Mouse (Mus musculus): Measurements from ENCODE around the gene Necab2. TPM values are rescaled to one million over a fixed set of nuclear protein-coding genes. Genes with fewer than 3 reads are reported as not detected.

Necab2 gene
- total RNA-seq (2021), result 10 to 100 TPM; 42.8 to 60.9 TPM
- long read RNA-seq, experiment 1, transcript Necab2-201 (13 exons, 1,976 nt), result major isoform, 94 of 152 reads
- long read RNA-seq, experiment 1, partial matches to known transcripts, result 45 of 152 reads
- long read RNA-seq, experiment 1, other reads (novel, unspliced or antisense), result 13 of 152 reads
- long read RNA-seq, experiment 2, transcript Necab2-201 (13 exons, 1,976 nt), result major isoform, 93 of 166 reads
- long read RNA-seq, experiment 2, partial matches to known transcripts, result 60 of 166 reads
- long read RNA-seq, experiment 2, other reads (novel, unspliced or antisense), result 13 of 166 reads

GRCm38 (mm10) chr8:119446211-119446989 is at the start of gene Necab2:
Gene Necab2 (plus strand): TSS chr8:119446719.
- intact Hi-C loops (cut with DNase I), result loop anchor here (1.0 to 10.0 kb wide), 5 partner anchors 50 to 328 kb away; partner anchors contain the start of genes Taf1c and Tldc1
- peak; percentile 93 for DNase-seq (ENCODE audit: low spot score in 2 of 2)

GRCm38 (mm10) chr8:119398558-119398957 is 48.0 kb upstream of the Necab2 start:
- intact Hi-C loops (cut with DNase I), result no loop called here
- DNase-seq (ENCODE audit: low spot score in 2 of 2), result no peak

GRCm38 (mm10) chr8:119399255-119399654 is 47.3 kb upstream of the Necab2 start:
- intact Hi-C loops (cut with DNase I), result no loop called here
- DNase-seq (ENCODE audit: low spot score in 2 of 2), result no peak

- DNase-seq (ENCODE audit: low spot score in 2 of 2), result no peak
- intact Hi-C loops (cut with DNase I), result no loop called here
Observed at GRCm38 (mm10) chr8:119400122-119400671, 46.3 kb upstream of the Necab2 start.

- DNase-seq (ENCODE audit: low spot score in 2 of 2), result no peak
- intact Hi-C loops (cut with DNase I), result no loop called here
Observed at GRCm38 (mm10) chr8:119400904-119401303, 45.6 kb upstream of the Necab2 start.

- DNase-seq (ENCODE audit: low spot score in 2 of 2), result no peak
- intact Hi-C loops (cut with DNase I), result no loop called here
Observed at GRCm38 (mm10) chr8:119403912-119404311, 42.6 kb upstream of the Necab2 start.

GRCm38 (mm10) chr8:119404648-119405047 is 41.9 kb upstream of the Necab2 start:
- intact Hi-C loops (cut with DNase I), result no loop called here

GRCm38 (mm10) chr8:119408311-119408710 is 38.2 kb upstream of the Necab2 start:
- no peak for DNase-seq (ENCODE audit: low spot score in 2 of 2)
- intact Hi-C loops (cut with DNase I), result no loop called here

More at GRCm38 (mm10) chr8:119404648-119405047, 41.9 kb upstream of the Necab2 start:
- DNase-seq (ENCODE audit: low spot score in 2 of 2), result no peak

- DNase-seq (ENCODE audit: low spot score in 2 of 2), result no peak
- intact Hi-C loops (cut with DNase I), result loop anchor here (10.0 kb wide), 1 partner anchor 263 kb away; no protein-coding TSS in a partner anchor
Observed at GRCm38 (mm10) chr8:119412037-119412734, 34.3 kb upstream of the Necab2 start.

- peak; percentile 82 to 86 for DNase-seq (ENCODE audit: low spot score in 2 of 2)
- intact Hi-C loops (cut with DNase I), result loop anchor here (10.0 kb wide), 1 partner anchor 262 kb away; no protein-coding TSS in a partner anchor
Observed at GRCm38 (mm10) chr8:119412735-119413498, 33.6 kb upstream of the Necab2 start.

- no peak for DNase-seq (ENCODE audit: low spot score in 2 of 2)
- intact Hi-C loops (cut with DNase I), result loop anchor here (10.0 kb wide), 1 partner anchor 261 kb away; no protein-coding TSS in a partner anchor
Observed at GRCm38 (mm10) chr8:119413605-119414004, 32.9 kb upstream of the Necab2 start.

- intact Hi-C loops (cut with DNase I), result no loop called here
- no peak for DNase-seq (ENCODE audit: low spot score in 2 of 2)
Observed at GRCm38 (mm10) chr8:119420318-119420717, 26.2 kb upstream of the Necab2 start.

- no peak for DNase-seq (ENCODE audit: low spot score in 2 of 2)
- intact Hi-C loops (cut with DNase I), result no loop called here
Observed at GRCm38 (mm10) chr8:119421603-119422122, 24.9 kb upstream of the Necab2 start.

GRCm38 (mm10) chr8:119422123-119422711 is 24.3 kb upstream of the Necab2 start:
- no peak for DNase-seq (ENCODE audit: low spot score in 2 of 2)
- intact Hi-C loops (cut with DNase I), result no loop called here

- DNase-seq (ENCODE audit: low spot score in 2 of 2), result peak in 1 of 2 experiments; percentile 58
- intact Hi-C loops (cut with DNase I), result no loop called here
Observed at GRCm38 (mm10) chr8:119423631-119424141, 22.8 kb upstream of the Necab2 start.

- intact Hi-C loops (cut with DNase I), result no loop called here
Observed at GRCm38 (mm10) chr8:119424199-119424733, 22.3 kb upstream of the Necab2 start.

GRCm38 (mm10) chr8:119424740-119425139 is 21.8 kb upstream of the Necab2 start:
- intact Hi-C loops (cut with DNase I), result no loop called here
- DNase-seq (ENCODE audit: low spot score in 2 of 2), result no peak

More at GRCm38 (mm10) chr8:119424199-119424733, 22.3 kb upstream of the Necab2 start:
- DNase-seq (ENCODE audit: low spot score in 2 of 2), result no peak

- no peak for DNase-seq (ENCODE audit: low spot score in 2 of 2)
- intact Hi-C loops (cut with DNase I), result no loop called here
Observed at GRCm38 (mm10) chr8:119425533-119425932, 21.0 kb upstream of the Necab2 start.
